In the genomic region with DNA sequence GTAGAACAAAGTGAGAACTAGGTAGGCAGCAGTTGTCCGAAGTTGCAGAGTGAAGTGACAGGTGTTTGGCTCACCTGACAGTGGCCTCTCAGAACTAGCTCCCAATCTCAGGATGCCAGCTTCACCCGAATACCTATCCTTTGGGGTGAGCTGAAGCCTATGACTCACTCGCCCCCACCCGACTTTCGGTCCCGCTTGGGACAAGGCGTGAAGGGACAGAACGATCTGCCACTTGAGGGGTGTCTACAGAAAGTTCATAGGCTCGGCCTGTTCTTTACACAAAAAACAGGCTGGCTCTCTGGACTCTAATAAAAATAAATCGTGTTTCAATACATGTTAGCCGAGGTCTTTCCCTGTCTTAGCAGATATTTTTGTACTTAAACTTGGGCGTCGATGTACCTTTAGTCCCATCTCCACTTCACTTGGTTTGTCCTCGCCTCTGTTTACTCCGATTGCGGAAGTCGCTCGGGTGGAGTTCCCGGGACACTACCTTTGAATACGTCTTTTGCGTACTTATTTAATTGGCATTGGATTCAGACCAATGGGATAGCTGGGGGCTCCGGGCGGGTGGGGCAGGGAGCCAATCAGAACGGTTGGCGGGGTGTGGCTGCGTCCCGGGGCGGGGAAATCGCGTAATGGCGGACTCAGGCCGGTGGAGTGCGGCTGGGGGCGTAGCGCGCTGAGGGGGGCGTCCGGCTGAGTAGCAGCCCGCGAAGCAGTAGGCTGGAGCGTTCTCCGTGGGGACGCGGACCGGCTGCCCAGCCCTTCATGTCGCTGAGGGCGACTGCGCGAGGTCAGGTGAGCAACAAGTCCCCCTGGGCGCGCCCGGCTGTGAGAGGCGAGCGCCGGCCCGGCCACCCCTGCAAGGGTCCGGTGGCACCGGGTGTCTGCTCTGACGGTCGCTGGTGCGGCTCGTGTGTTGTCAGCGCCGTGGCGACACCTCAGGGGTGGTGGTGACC, we compare ENCODE assay signal across 7 mouse cellular contexts. TPM values are rescaled to one million over a fixed set of nuclear protein-coding genes. Genes with fewer than 3 reads are reported as not detected.
A peak's percentile ranks its signal among the peaks of the same experiment; 100 is the strongest.
DNase-seq lines count a peak whose midpoint lies in the region; ATAC-seq lines count a peak whose summit lies in the region.

Wasf2 (plus strand) TSS at position 575 of the 959 bp plus-strand sequence.

- intact Hi-C loops in left cerebral cortex, postnatal 36 days (cut with DNase I): loop anchor here (5.0 kb wide), 3 partner anchors 47 to 118 kb away; partner anchors contain the start of gene Ahdc1

- no peaks in the 10 kb centered on the region for H3K9me3 ChIP-seq in intestine, embryonic 16.5 days (ENCODE audit: control insufficient read depth, low read length)
- H3K9me3 ChIP-seq in midbrain, embryonic 11.5 days (ENCODE audit: control insufficient read depth, low read length): no peaks in the 10 kb centered on the region

- peak within 1 kb of the TSS; percentile 85 for H3K27ac ChIP-seq in intestine, embryonic 16.5 days (ENCODE audit: low read length)
- H3K27ac ChIP-seq in midbrain, embryonic 11.5 days (ENCODE audit: low read depth, low read length): peak within 1 kb of the TSS; percentile 40

- peak; percentile 87 for DNase-seq in adrenal gland, adult 8-10 months
- DNase-seq in embryo, embryonic 9.5 days (ENCODE audit: extremely low spot score): peak; percentile 97
- DNase-seq in gastrocnemius, postnatal 4 days (ENCODE audit: low spot score in 2 of 2): peak; percentile 86 to 93
- peak; percentile 84 to 90 for DNase-seq in left cerebral cortex, postnatal 36 days (ENCODE audit: low spot score in 2 of 2)
- DNase-seq in midbrain, embryonic 11.5 days (ENCODE audit: low spot score, missing footprints): peak; percentile 98
- peak; percentile 96 for DNase-seq in skeletal muscle tissue, adult 2 months (ENCODE audit: low read depth, low spot score)

- peaks cover 16% of the 10 kb centered on the region for H3K4me1 ChIP-seq in intestine, embryonic 16.5 days (ENCODE audit: control insufficient read depth, insufficient read depth, low read length)
- peaks cover 19% of the 10 kb centered on the region for H3K4me1 ChIP-seq in midbrain, embryonic 11.5 days (ENCODE audit: control insufficient read depth, insufficient read depth, low read length)

- H3K27me3 ChIP-seq in intestine, embryonic 16.5 days (replicated peaks; ENCODE audit: control insufficient read depth, insufficient read depth, low read length): no peaks in the 10 kb centered on the region
- H3K27me3 ChIP-seq in midbrain, embryonic 11.5 days (ENCODE audit: control insufficient read depth, insufficient read depth, low read length): no peaks in the 10 kb centered on the region

- H3K9ac ChIP-seq in intestine, embryonic 16.5 days (ENCODE audit: low read depth, low read length): peak within 1 kb of the TSS; percentile 96
- peak within 1 kb of the TSS; percentile 91 for H3K9ac ChIP-seq in midbrain, embryonic 11.5 days (ENCODE audit: low read length)

- ATAC-seq in intestine, embryonic 16.5 days: peak; percentile 97
- peak; percentile 98 for ATAC-seq in midbrain, embryonic 11.5 days (ENCODE audit: low FRiP score)

- H3K36me3 ChIP-seq in intestine, embryonic 16.5 days (ENCODE audit: control insufficient read depth, insufficient read depth, low read length): no peaks in the 10 kb centered on the region
- no peaks in the 10 kb centered on the region for H3K36me3 ChIP-seq in midbrain, embryonic 11.5 days (ENCODE audit: control insufficient read depth, insufficient read depth, low read length)

- peak within 1 kb of the TSS; percentile 87 for H3K4me2 ChIP-seq in intestine, embryonic 16.5 days (ENCODE audit: low read depth, low read length)
- peak within 1 kb of the TSS; percentile 80 for H3K4me2 ChIP-seq in midbrain, embryonic 11.5 days

- WGBS in intestine, embryonic 16.5 days: under 1% methylated on average over 63 of the region's 65 CpGs
- WGBS in midbrain, embryonic 11.5 days: under 1% methylated on average over 64 of the region's 65 CpGs

- H3K4me3 ChIP-seq in intestine, embryonic 16.5 days (ENCODE audit: low read length): peak within 1 kb of the TSS; percentile 92
- peak within 1 kb of the TSS; percentile 98 for H3K4me3 ChIP-seq in midbrain, embryonic 11.5 days (ENCODE audit: low read depth, low read length)

RNA-seq across cellular contexts. Expression of gene Wasf2, which starts in this region (rescaled TPM):
- total RNA-seq in adrenal gland, adult 8-10 months (2022): 100 to 1,000 TPM; 105 to 158 (median 133) TPM
- total RNA-seq in gastrocnemius, postnatal 4 days (2021): 100 to 1,000 TPM; 110 TPM
- 76.9 and 81.9 TPM in 2 replicates for polyA plus RNA-seq in intestine, embryonic 16.5 days (2015; fragmentation: Nextera tagmentation; extraction: Ambion mirVana)
- total RNA-seq in left cerebral cortex, postnatal 36 days (2021): 10 to 100 TPM; 21.5 to 30.3 TPM
- polyA plus RNA-seq in midbrain, embryonic 11.5 days (2014; fragmentation: Nextera tagmentation; extraction: Ambion mirVana): 38.3 and 40.1 TPM in 2 replicates

Comparison
In these comparisons a context has a peak if more than half of its experiments do, and no peak if none do; other contexts are left out.
1. Peak in every context shown above with its lines: DNase-seq, ATAC-seq, H3K4me3 ChIP-seq and H3K27ac ChIP-seq.